Mouse (Mus musculus) megakaryocyte, embryonic 14.5 days (primary cell): ENCODE results near the gene Pcgf3.

Experiments
- FLI1 ChIP-seq: IDR thresholded peaks from 2 replicates; pipeline ENCODE4 v1.6.1; 2012; ENCODE audit warnings: low read length, inconsistent platforms, mixed read lengths
- GATA1 ChIP-seq: IDR thresholded peaks from 3 replicates; pipeline ENCODE4 v1.6.1; 2012; ENCODE audit warnings: mixed read lengths, low read length, inconsistent platforms, borderline replicate concordance

DNA sequence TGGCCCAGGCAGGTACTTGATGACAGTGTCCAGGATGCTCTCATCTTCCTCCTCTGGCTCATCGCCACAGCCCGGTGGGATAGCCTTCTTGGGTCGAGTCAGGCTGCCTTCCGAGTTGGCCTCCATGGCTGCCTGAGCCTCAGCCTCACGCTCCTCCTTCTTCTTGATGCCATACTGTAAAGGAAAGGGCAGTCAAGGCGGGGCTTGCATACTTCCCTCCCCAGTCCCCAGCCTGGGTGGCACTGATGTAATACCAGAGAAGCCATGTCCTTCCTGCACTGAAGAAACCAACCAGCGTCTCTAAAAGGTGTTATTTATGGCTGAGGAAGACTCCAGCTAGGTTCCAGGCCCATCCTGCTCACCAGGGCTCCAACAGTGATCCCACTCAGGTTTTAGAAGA lies 59.1 kb downstream of the Pcgf3 start:
- TF ChIP-seq GATA1 (no peak), FLI1 (no peak)
